In the genomic region with DNA sequence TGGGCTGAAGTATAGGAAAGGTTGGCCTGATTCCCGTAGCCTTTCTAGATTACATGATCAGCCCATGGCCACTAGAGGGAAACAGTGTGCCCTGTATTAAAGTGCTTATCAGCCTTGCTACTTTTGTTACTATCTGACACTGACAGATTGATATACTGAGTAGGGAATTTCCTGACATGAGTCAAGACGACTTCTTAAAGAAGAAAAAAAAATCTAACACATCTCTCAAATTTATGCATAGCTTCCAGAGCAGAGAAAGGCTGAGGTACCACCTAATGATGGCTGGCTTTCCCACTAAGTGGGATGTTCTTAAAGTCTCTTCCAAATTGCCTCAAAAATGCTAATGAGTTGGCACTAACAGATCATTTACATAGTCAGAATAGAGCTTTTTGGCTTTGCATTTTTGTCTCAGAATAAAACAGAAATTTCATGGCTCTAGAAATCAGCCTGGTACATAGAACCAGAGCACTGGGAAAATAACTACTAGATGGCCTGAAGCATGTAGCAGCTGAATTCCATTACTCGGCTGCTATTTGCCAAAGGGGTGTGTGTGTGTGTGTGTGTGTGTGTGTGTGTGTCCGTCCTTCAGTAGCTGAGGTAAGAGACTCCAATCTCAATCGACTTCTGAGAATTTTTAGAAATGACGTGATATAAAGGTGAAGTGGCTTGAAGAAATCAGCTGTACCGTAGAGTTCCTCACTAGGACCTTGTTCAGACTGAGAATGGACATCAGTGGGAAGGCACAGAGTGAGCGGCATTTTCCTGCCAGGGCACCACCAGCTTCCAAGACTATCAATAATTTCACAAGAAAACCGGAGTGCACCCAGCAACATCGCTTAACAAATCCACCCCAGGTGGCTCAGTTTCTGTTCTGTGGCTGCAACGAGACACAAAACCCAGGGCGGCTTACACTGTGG, we compare ENCODE assay signal across 9 mouse cellular contexts.
DNase-seq lines count a peak whose midpoint lies in the region; ATAC-seq and TF ChIP-seq lines count a peak whose summit lies in the region.
"Had no signal": no experiment of that assay in that cellular context is flagged by ENCODE, and none has a peak within 500 bp of the region (broad histone marks: within the 10 kb centered on the region; RNA-seq: fewer than 3 reads in every experiment).

No protein-coding gene starts in this region.

- no peak overlapping the region for H3K9ac ChIP-seq in liver, adult 2 months (ENCODE audit: low read depth, low read length)
- no peak overlapping the region for H3K9ac ChIP-seq in liver, embryonic 12.5 days
- no peak overlapping the region for H3K9ac ChIP-seq in hindbrain, embryonic 16.5 days (ENCODE audit: low read depth, low read length)
- H3K9ac ChIP-seq: liver, embryonic 13.5 days had no signal

- H3K4me3 ChIP-seq in liver, adult 2 months (ENCODE audit: insufficient read depth, low read depth, low read length) = no peak overlapping the region
- H3K4me3 ChIP-seq in liver, embryonic 12.5 days = no peak overlapping the region
- H3K4me3 ChIP-seq in hindbrain, embryonic 16.5 days (ENCODE audit: low read length) = no peak overlapping the region
- H3K4me3 ChIP-seq: liver, embryonic 13.5 days had no signal

- H3K79me2 ChIP-seq in liver, adult 2 months (ENCODE audit: control insufficient read depth, insufficient read depth, low read length) = no peaks in the 10 kb centered on the region

- TF ChIP-seq CTCF in liver, adult 2 months (IDR thresholded peaks at IDR 0.05; ENCODE audit: low read depth, low read length) = peak; percentile 30

- no peaks in the 10 kb centered on the region for H3K27me3 ChIP-seq in liver, adult 2 months (ENCODE audit: control insufficient read depth, insufficient read depth, low read length)
- no peaks in the 10 kb centered on the region for H3K27me3 ChIP-seq in liver, embryonic 12.5 days (replicated peaks)
- H3K27me3 ChIP-seq in hindbrain, embryonic 16.5 days (replicated peaks; ENCODE audit: control insufficient read depth, insufficient read depth, low read length) = no peaks in the 10 kb centered on the region
- H3K27me3 ChIP-seq: liver, embryonic 13.5 days had no signal

- ATAC-seq in liver, embryonic 12.5 days = no peak
- ATAC-seq in hindbrain, embryonic 16.5 days = peak; percentile 81
- ATAC-seq in megakaryocyte-erythroid progenitor cell, adult 5-6 weeks (replicated peaks; ENCODE audit: low FRiP score, low TSS enrichment, poor library complexity, severe bottlenecking) = peak; percentile 96

- H3K4me1 ChIP-seq in liver, adult 2 months (ENCODE audit: control insufficient read depth, insufficient read depth, low read length) = peaks cover 2% of the 10 kb centered on the region; the same call in 1 of the 2 replicates
- no peaks in the 10 kb centered on the region for H3K4me1 ChIP-seq in liver, embryonic 12.5 days
- H3K4me1 ChIP-seq in hindbrain, embryonic 16.5 days (ENCODE audit: control insufficient read depth, insufficient read depth, low read depth, low read length) = no peaks in the 10 kb centered on the region; the same call in 1 of the 2 replicates

- H3K4me2 ChIP-seq in liver, embryonic 12.5 days = no peak overlapping the region
- no peak overlapping the region for H3K4me2 ChIP-seq in hindbrain, embryonic 16.5 days (ENCODE audit: low read length)
- H3K4me2 ChIP-seq: liver, embryonic 13.5 days had no signal

- peak; percentile 48 for DNase-seq in adrenal gland, postnatal 14 days
- DNase-seq in adrenal gland, adult 8-10 months = no peak
- DNase-seq in liver, adult 2 months (ENCODE audit: extremely low read depth, low read depth, low spot score) = peak; percentile 78
- DNase-seq in cerebellum, adult 18-20 months = peak; percentile 59 to 60
- DNase-seq in spleen, adult 18-20 months = no peak
- DNase-seq: liver, embryonic 13.5 days had no signal

- H3K36me3 ChIP-seq in liver, adult 2 months (ENCODE audit: control insufficient read depth, insufficient read depth, low read length) = no peaks in the 10 kb centered on the region
- H3K36me3 ChIP-seq in liver, embryonic 12.5 days = no peaks in the 10 kb centered on the region
- no peaks in the 10 kb centered on the region for H3K36me3 ChIP-seq in hindbrain, embryonic 16.5 days (ENCODE audit: control insufficient read depth, insufficient read depth, low read length)
- H3K36me3 ChIP-seq: liver, embryonic 13.5 days had no signal

- no peaks in the 10 kb centered on the region for H3K9me3 ChIP-seq in liver, embryonic 12.5 days (replicated peaks)
- H3K9me3 ChIP-seq in hindbrain, embryonic 16.5 days (ENCODE audit: control insufficient read depth, low read length) = no peaks in the 10 kb centered on the region
- H3K9me3 ChIP-seq: liver, embryonic 13.5 days had no signal

- H3K27ac ChIP-seq in liver, adult 2 months (replicated peaks; ENCODE audit: insufficient read depth, low read depth, low read length) = no peak overlapping the region
- no peak overlapping the region for H3K27ac ChIP-seq in liver, embryonic 12.5 days
- H3K27ac ChIP-seq in hindbrain, embryonic 16.5 days (ENCODE audit: low read depth, low read length) = no peak overlapping the region
- H3K27ac ChIP-seq: liver, embryonic 13.5 days had no signal

- TF ChIP-seq POLR2A in liver, adult 2 months (IDR thresholded peaks at IDR 0.05; ENCODE audit: extremely low read depth, insufficient read depth, low read length) = no peak

- 58% methylated on average over 12 of the region's 12 CpGs for WGBS in liver, adult 2 months
- WGBS in liver, embryonic 12.5 days (ENCODE audit: insufficient replicate concordance) = 69% methylated on average over 12 of the region's 12 CpGs
- 67% methylated on average over 12 of the region's 12 CpGs for WGBS in hindbrain, embryonic 16.5 days

Comparison
In these comparisons a context has a peak if more than half of its experiments do, and no peak if none do; other contexts are left out.
1. DNase-seq: peak in adrenal gland, postnatal 14 days (single experiment), liver, adult 2 months (single experiment) and cerebellum, adult 18-20 months (2 of 2); none in adrenal gland, adult 8-10 months (single experiment) and spleen, adult 18-20 months (0 of 2).